Mouse (Mus musculus) spleen, adult 2 months (tissue): ENCODE data around the gene Olfm3.

Experiments
- CTCF ChIP-seq: fragments of 200-500 bp; IDR thresholded peaks from 2 replicates; pipeline ENCODE4 v1.5.1; 2011; ENCODE audit warnings: mild to moderate bottlenecking, inconsistent platforms; ENCODE audit not compliant: insufficient read depth, insufficient read length, insufficient replicate concordance; ENCODE audit errors: extremely low read depth
- POLR2A ChIP-seq: fragments of 200-500 bp; IDR thresholded peaks from 2 replicates; pipeline ENCODE4 v1.6.1; 2011; ENCODE audit warnings: low read depth, low read length, inconsistent platforms

GRCm38 (mm10) chr3:114930796-114931195, 26.9 kb downstream of the Olfm3 start:
- TF ChIP-seq POLR2A (no peak), CTCF (no peak)
